Mouse (Mus musculus) megakaryocyte, adult 5-6 weeks (primary cell): ENCODE measurements around the gene Tlr3. TPM values are rescaled to one million over a fixed set of nuclear protein-coding genes. Genes with fewer than 3 reads are reported as not detected.

Source experiments
- ATAC-seq: 2 replicates; pipeline ENCODE4 v1.8.0; 2016; ENCODE audit warnings: mild to moderate bottlenecking, inconsistent platforms; ENCODE audit not compliant: poor library complexity, severe bottlenecking
- total RNA-seq, 2 experiments: library from RNA; stranded (forward) in 1 of 2; stranded (reverse) in 1 of 2; fragments of 153-499, 151-499 nt in 1 of 2; fragments of 221-1000, 200-1000 nt in 1 of 2; gene quantifications; 2 replicates each; pipeline versions ENCODE4 v1.2.3 to v1.2.4; 2015 to 2017

The Tlr3 gene
- total RNA-seq, 2 experiments from 2014 or later: 0.29 to 1.8 TPM

DNA sequence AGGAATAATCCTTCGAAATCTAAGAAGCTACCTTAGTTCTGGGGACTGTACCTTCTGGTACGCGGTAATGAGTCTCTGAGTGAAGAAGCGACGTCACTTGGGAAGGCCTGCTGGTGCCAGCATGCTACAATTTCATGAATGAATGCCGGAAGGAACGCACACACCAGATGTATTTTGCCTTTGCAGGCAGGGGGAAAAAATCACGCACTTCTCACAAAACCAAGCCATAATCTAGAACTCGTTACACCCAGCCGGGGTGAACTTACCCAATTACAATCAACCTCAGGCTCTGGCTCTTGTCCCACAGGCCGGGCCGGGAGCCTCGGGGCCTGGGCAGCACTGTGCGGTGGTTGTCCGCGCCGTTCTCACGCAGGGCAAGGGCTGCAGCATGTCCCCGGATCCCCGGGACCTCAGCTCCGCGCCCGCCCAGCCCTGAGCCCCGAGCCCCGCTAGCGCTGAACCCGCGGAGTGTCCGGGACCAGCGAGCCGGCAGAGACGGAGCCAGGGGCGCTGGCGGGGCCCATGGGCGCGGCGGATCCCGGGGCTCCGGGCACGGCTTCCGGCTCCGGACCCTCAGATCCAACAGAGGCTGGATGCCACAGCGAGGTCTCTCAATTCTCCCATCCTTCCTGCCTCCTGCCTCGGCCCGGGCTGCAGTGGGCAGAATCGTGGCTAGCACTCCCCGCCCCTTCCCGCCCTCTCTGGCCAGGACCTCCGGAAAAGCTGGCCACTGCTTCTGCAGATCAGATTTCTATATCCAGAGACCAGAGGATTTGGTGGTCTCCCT is 52.6 kb downstream of the Tlr3 start:
- no peak for ATAC-seq

DNA sequence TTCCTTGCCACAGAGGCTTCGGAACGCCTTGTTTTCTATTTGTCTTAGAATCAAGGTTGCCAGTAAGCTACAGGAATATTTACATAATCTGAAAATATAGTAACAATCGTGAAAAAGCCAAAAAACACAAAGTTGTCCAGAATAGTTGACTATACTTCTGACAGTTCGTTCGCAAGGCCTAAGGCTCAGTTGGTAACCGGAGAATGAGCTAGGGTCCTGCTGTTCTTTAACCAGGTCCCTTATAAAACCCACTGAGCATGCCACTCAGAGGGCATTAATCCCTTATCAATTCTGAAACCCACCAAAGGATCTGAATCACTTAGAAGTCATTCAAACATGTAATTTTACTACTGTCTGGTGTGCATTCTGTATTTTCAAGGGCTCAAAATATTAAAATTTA is 55.1 kb downstream of the Tlr3 start:
- no peak for ATAC-seq

Other genes with a start within 250 kb of the Tlr3 start
- not detected in 2 replicates for gene F11, start 149.0 kb downstream of the Tlr3 start, total RNA-seq (2015)
- gene F11, start 149.0 kb downstream of the Tlr3 start, total RNA-seq (2017): not detected in 2 replicates
- 0.16 TPM in 1 of 2 replicates, not detected in the other for gene Klkb1, start 116.2 kb downstream of the Tlr3 start, total RNA-seq (2015)
- gene Klkb1, start 116.2 kb downstream of the Tlr3 start, total RNA-seq (2017): not detected in 2 replicates
- gene Gm45753, start 102.6 kb downstream of the Tlr3 start, total RNA-seq (2015): not detected in 2 replicates
- 0.12 TPM in 1 of 2 replicates, not detected in the other for gene Gm45753, start 102.6 kb downstream of the Tlr3 start, total RNA-seq (2017)
- gene Cyp4v3, start 77.9 kb downstream of the Tlr3 start, total RNA-seq (2015): 18.4 and 21.6 TPM in 2 replicates
- gene Cyp4v3, start 77.9 kb downstream of the Tlr3 start, total RNA-seq (2017): 18.0 and 21.5 TPM in 2 replicates
- gene Fam149a, start 28.8 kb downstream of the Tlr3 start, total RNA-seq (2015): 0.31 and 0.36 TPM in 2 replicates
- gene Fam149a, start 28.8 kb downstream of the Tlr3 start, total RNA-seq (2017): 0.15 TPM in 1 of 2 replicates, not detected in the other
- 0.09 TPM in 1 of 2 replicates, not detected in the other for gene Sorbs2, start 96.7 kb upstream of the Tlr3 start, total RNA-seq (2015)
- 0.04 TPM in 1 of 2 replicates, not detected in the other for gene Sorbs2, start 96.7 kb upstream of the Tlr3 start, total RNA-seq (2017)